Mouse (Mus musculus) olfactory bulb, adult 2 months (tissue): ENCODE data around the gene Rbfox3. TPM values are rescaled to one million over a fixed set of nuclear protein-coding genes. Genes with fewer than 3 reads are reported as not detected.

Source experiments
- H3K27ac ChIP-seq: fragments of 200-500 bp; 2 replicates; pipeline ENCODE4 v1.5.1; 2012; ENCODE audit warnings: low read depth, low read length; ENCODE audit not compliant: insufficient read depth
- H3K4me1 ChIP-seq: fragments of 200-500 bp; 2 replicates; pipeline ENCODE4 v1.6.1; 2012; ENCODE audit warnings: low read length; ENCODE audit not compliant: control insufficient read depth, insufficient read depth
- H3K4me3 ChIP-seq: fragments of 200-500 bp; 2 replicates; pipeline ENCODE4 v1.5.1; 2012; ENCODE audit warnings: mild to moderate bottlenecking, low read depth, low read length, moderate library complexity; ENCODE audit not compliant: insufficient read depth
- CTCF ChIP-seq: fragments of 200-500 bp; IDR thresholded peaks from 2 replicates; pipeline ENCODE4 v1.5.1; 2012; ENCODE audit warnings: low read depth, mild to moderate bottlenecking, low read length, moderate library complexity; ENCODE audit not compliant: insufficient read depth
- POLR2A ChIP-seq: fragments of 200-500 bp; IDR thresholded peaks from 2 replicates; pipeline ENCODE4 v1.6.1; 2012; ENCODE audit warnings: mild to moderate bottlenecking, low read depth, low read length, moderate library complexity; ENCODE audit not compliant: insufficient read depth
- WGBS: fragments of 180-500 bp; shearing (Covaris S2); methylation state at CpG from one replicate; pipeline ENCODE4 v1.1.7; 2018; 5-methylcytosine and 5-hydroxymethylcytosine counted together
- polyA plus RNA-seq: library from polyadenylated mRNA; stranded (reverse); fragments of >200 nt; gene quantifications from 2 replicates; pipeline ENCODE4 v1.2.4, GENCODE M21; 2012; ENCODE audit warnings: low replicate concordance; ENCODE audit not compliant: missing spikeins, insufficient read depth, insufficient read length

The Rbfox3 gene
- polyA plus RNA-seq, 1 experiment: not detected

DNA sequence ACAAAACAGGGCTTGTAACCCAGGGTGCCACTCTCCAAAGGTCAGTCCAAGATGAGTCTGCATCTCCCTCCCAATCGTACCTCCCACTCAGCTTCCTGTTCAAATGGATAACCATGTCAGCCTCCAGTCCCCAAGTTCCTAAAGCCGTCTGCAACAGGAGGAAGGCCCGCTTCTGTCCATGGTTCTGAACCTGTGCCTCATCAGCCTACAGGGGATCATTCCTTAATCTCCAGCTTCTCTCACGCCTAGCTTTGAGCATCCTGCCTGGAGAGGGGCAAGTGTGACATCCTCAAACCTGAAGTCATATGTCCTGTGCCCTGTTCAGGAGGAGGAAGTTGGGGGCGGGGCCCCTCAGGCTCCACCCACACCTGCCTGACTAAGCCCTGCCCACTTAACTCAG, 15.7 kb upstream of the Rbfox3 start:
- 42% methylated on average over 5 of the region's 5 CpGs for WGBS
- H3K4me3 ChIP-seq: no peak overlapping the region

GRCm38 (mm10) chr11:118921852-118922251, 10.5 kb upstream of the Rbfox3 start:
- TF ChIP-seq CTCF (no peak), POLR2A (no peak)
- Histone ChIP-seq H3K27ac (no peak overlapping the region), H3K4me1 (peaks cover 7% of the 10 kb centered on the region), H3K4me3 (no peak overlapping the region)
- WGBS: 95% methylated on average over 6 of the region's 6 CpGs

More for the DNA sequence above, 15.7 kb upstream of the Rbfox3 start:
- H3K27ac ChIP-seq: no peak overlapping the region
- no peak for TF ChIP-seq POLR2A
- no peak for TF ChIP-seq CTCF
- H3K4me1 ChIP-seq: peaks cover 7% of the 10 kb centered on the region

DNA sequence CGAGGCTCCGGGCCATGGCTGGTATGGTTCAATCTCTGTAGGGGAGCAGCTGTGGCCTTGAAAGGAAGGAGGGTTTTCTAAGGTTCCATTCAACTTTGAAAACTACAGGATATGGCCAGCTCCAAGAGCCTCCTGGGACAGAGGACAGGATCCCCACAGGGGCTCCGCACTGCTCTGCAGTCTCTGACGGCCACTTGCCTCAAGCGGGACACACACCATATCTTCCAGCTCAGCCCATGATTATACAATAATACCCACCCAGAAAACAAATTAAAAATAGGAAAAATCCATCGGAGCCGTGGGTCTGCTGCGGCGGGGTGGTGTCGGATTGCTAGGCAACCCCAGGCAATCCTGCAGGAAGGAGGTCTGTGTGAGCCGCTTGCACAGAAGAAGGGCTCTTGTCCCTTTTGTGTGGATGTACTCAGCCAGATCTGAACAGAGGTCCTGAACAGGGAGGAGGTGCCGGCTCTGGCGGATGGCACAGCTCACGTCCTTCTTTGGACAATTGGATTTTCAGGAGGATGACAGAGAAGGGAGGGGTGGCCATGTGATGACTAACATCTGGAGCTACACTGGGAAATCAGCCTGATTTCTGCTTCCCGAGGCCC, 5.1 kb upstream of the Rbfox3 start:
- 14% methylated on average over 15 of the region's 15 CpGs for WGBS
- Histone ChIP-seq H3K4me1 (peaks cover 32% of the 10 kb centered on the region), H3K27ac (peak overlapping the region; percentile 80), H3K4me3 (no peak overlapping the region)
- TF ChIP-seq POLR2A: no peak
- TF ChIP-seq CTCF: no peak

GRCm38 (mm10) chr11:118915888-118916287, 4.5 kb upstream of the Rbfox3 start:
- TF ChIP-seq CTCF (no peak), POLR2A (no peak)
- H3K27ac ChIP-seq: peak overlapping the region; percentile 80; the same call in 1 of the 2 replicates
- no peak overlapping the region for H3K4me3 ChIP-seq
- 15% methylated on average over 2 of the region's 2 CpGs for WGBS
- H3K4me1 ChIP-seq: peaks cover 38% of the 10 kb centered on the region

- peaks cover 46% of the 10 kb centered on the region for H3K4me1 ChIP-seq
- WGBS: 66% methylated on average over 6 of the region's 6 CpGs
- H3K27ac ChIP-seq: peak overlapping the region; percentile 52; the same call in 1 of the 2 replicates
Measured at GRCm38 (mm10) chr11:118912686-118913085, 1.3 kb upstream of the Rbfox3 start.

GRCm38 (mm10) chr11:118910756-118911155, 641 bp downstream of the Rbfox3 start:
- WGBS: 82% methylated on average over 10 of the region's 10 CpGs
- no peak for TF ChIP-seq POLR2A
- TF ChIP-seq CTCF: no peak
- no peak overlapping the region for H3K4me3 ChIP-seq
- H3K27ac ChIP-seq: no peak overlapping the region
- H3K4me1 ChIP-seq: peaks cover 35% of the 10 kb centered on the region

More at GRCm38 (mm10) chr11:118912686-118913085, 1.3 kb upstream of the Rbfox3 start:
- H3K4me3 ChIP-seq: no peak overlapping the region
- TF ChIP-seq POLR2A (no peak), CTCF (no peak)

- peak overlapping the region; percentile 78 for H3K4me3 ChIP-seq
- WGBS: 7% methylated on average over 13 of the region's 13 CpGs
- TF ChIP-seq POLR2A (peak; percentile 10; the same call in 1 of the 2 replicates), CTCF (no peak)
- H3K4me1 ChIP-seq: peaks cover 36% of the 10 kb centered on the region
- H3K27ac ChIP-seq: peak overlapping the region; percentile 93
Measured at GRCm38 (mm10) chr11:118909814-118910201, 1.6 kb downstream of the Rbfox3 start.

GRCm38 (mm10) chr11:118908981-118909813, 2.2 kb downstream of the Rbfox3 start:
- Histone ChIP-seq H3K4me3 (peak overlapping the region; percentile 78), H3K4me1 (peaks cover 38% of the 10 kb centered on the region), H3K27ac (peak overlapping the region; percentile 93)
- WGBS: under 1% methylated on average over 70 of the region's 90 CpGs
- TF ChIP-seq CTCF (no peak), POLR2A (peak; percentile 48; the same call in 1 of the 2 replicates)

DNA sequence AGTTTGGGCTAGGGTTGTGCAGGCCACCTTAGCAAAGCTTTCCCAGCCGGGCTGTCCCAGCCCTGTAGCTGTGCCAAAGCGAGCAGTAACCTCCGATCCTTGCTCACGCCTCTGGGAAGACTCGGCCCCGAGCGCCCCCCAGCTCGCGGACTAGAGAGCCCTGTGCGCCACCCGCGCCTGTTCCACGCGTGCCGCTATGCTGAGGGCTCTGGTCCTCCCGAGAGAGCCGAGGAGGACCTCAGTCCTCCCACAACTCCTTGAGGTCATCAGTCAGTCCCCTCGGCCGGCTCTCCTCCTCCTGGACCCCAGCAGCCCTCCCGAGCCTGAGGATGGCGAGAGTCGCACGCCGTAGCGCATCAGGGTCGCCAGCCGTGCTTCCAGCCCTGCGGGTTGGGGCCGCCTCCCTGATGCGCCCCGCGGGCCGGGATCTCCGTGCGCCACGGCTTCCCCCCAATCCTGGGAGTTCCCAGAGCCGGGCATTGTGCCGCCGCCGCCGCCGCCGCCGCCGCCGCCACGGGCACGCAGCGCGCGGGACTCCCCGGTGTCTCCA, 2.9 kb downstream of the Rbfox3 start:
- peak overlapping the region; percentile 78 for H3K4me3 ChIP-seq
- WGBS: under 1% methylated on average over 52 of the region's 52 CpGs
- H3K4me1 ChIP-seq: peaks cover 43% of the 10 kb centered on the region
- TF ChIP-seq CTCF (0 out of 2 replicates have a peak, but pooled peaks have one; percentile 5), POLR2A (no peak)
- peak overlapping the region; percentile 93 for H3K27ac ChIP-seq
